Comparison of ENCODE assay signal across 17 mouse cellular contexts in genomic region chr16:50147900-50148299, GRCm38 (mm10).
A peak's percentile ranks its signal among the peaks of the same experiment; 100 is the strongest.
DNase-seq lines count a peak whose midpoint lies in the region; ATAC-seq and TF ChIP-seq lines count a peak whose summit lies in the region.
"Had no signal": no experiment of that assay in that cellular context is flagged by ENCODE, and none has a peak within 500 bp of the region (broad histone marks: within the 10 kb centered on the region; RNA-seq: fewer than 3 reads in every experiment).

No protein-coding gene starts in this region.

- peak; percentile 31 for DNase-seq in brain, adult 2 months (ENCODE audit: low read depth, low spot score)
- DNase-seq in cerebellum, adult 18-20 months = peak; percentile 26 to 32
- peak; percentile 37 to 41 for DNase-seq in layer of hippocampus, adult 2 months (ENCODE audit: low spot score in 2 of 2)
- DNase-seq in testis, postnatal 10 days (ENCODE audit: low spot score) = no peak
- no peak for DNase-seq in urinary bladder, adult 18-20 months (ENCODE audit: low spot score in 2 of 2)
- no peak for DNase-seq in lung, postnatal 36 days
- DNase-seq: adrenal gland, postnatal 14 days; heart, postnatal 36 days; kidney, postnatal 10 days; midbrain, embryonic 14.5 days had no signal

- peak; percentile 79 for ATAC-seq in hindbrain, embryonic 15.5 days (ENCODE audit: low FRiP score, low read depth)
- no peak for ATAC-seq in hindbrain, embryonic 13.5 days (ENCODE audit: low FRiP score)
- ATAC-seq: CD4-positive, CD25-positive, alpha-beta regulatory T cell, adult 4 months; Patski had no signal

- WGBS in hindbrain, embryonic 15.5 days = 46% methylated on average over 2 of the region's 2 CpGs
- WGBS in hindbrain, embryonic 13.5 days = 60% methylated on average over 2 of the region's 2 CpGs

- no peak overlapping the region for H3K4me3 ChIP-seq in hindbrain, embryonic 15.5 days
- no peak overlapping the region for H3K4me3 ChIP-seq in hindbrain, embryonic 13.5 days
- no peak overlapping the region for H3K4me3 ChIP-seq in layer of hippocampus, adult 2 months
- H3K4me3 ChIP-seq: erythroblast, embryonic 14.5 days; limb, embryonic 12.5 days; lung, embryonic 15.5 days had no signal

- no peaks in the 10 kb centered on the region for H3K27me3 ChIP-seq in hindbrain, embryonic 15.5 days
- H3K27me3 ChIP-seq in hindbrain, embryonic 13.5 days = no peaks in the 10 kb centered on the region
- H3K27me3 ChIP-seq: limb, embryonic 12.5 days; lung, embryonic 15.5 days; Patski had no signal

- H3K9ac ChIP-seq in hindbrain, embryonic 15.5 days = no peak overlapping the region
- H3K9ac ChIP-seq in hindbrain, embryonic 13.5 days = no peak overlapping the region
- H3K9ac ChIP-seq: limb, embryonic 12.5 days; lung, embryonic 15.5 days had no signal

- H3K4me2 ChIP-seq in hindbrain, embryonic 15.5 days = no peak overlapping the region
- H3K4me2 ChIP-seq in hindbrain, embryonic 13.5 days = no peak overlapping the region
- H3K4me2 ChIP-seq: limb, embryonic 12.5 days; lung, embryonic 15.5 days had no signal

- H3K36me3 ChIP-seq in hindbrain, embryonic 15.5 days = no peaks in the 10 kb centered on the region
- no peaks in the 10 kb centered on the region for H3K36me3 ChIP-seq in hindbrain, embryonic 13.5 days
- H3K36me3 ChIP-seq: limb, embryonic 12.5 days; lung, embryonic 15.5 days had no signal

- no peaks in the 10 kb centered on the region for H3K4me1 ChIP-seq in hindbrain, embryonic 15.5 days (replicated peaks)
- no peaks in the 10 kb centered on the region for H3K4me1 ChIP-seq in hindbrain, embryonic 13.5 days (replicated peaks)
- H3K4me1 ChIP-seq: lung, embryonic 15.5 days had no signal

- no peak for TF ChIP-seq CTCF in layer of hippocampus, adult 2 months (conservative IDR thresholded peaks at IDR 0.05)

- peak overlapping the region; percentile 38; the same call in 1 of the 2 replicates for H3K27ac ChIP-seq in hindbrain, embryonic 15.5 days (replicated peaks)
- no peak overlapping the region for H3K27ac ChIP-seq in hindbrain, embryonic 13.5 days
- H3K27ac ChIP-seq in layer of hippocampus, adult 2 months = no peak overlapping the region
- H3K27ac ChIP-seq: limb, embryonic 12.5 days; lung, embryonic 15.5 days had no signal

- no peaks in the 10 kb centered on the region for H3K9me3 ChIP-seq in hindbrain, embryonic 15.5 days
- no peaks in the 10 kb centered on the region for H3K9me3 ChIP-seq in hindbrain, embryonic 13.5 days
- H3K9me3 ChIP-seq: lung, embryonic 15.5 days had no signal

Comparison
In these comparisons a context has a peak if more than half of its experiments do, and no peak if none do; other contexts are left out.
1. DNase-seq: peak in brain, adult 2 months (single experiment), cerebellum, adult 18-20 months (2 of 2) and layer of hippocampus, adult 2 months (2 of 2); none in testis, postnatal 10 days (single experiment), urinary bladder, adult 18-20 months (0 of 2) and lung, postnatal 36 days (single experiment).